Mouse (Mus musculus) kidney, postnatal 14 days (tissue): ENCODE results near the gene Pkp4.

Source experiments
- DNase-seq: peaks from one replicate; pipeline ENCODE4 v3.0.0; 2022; ENCODE audit warnings: mixed read lengths

Pkp4 gene

GRCm38 (mm10) chr2:59226383-59226782, 65.7 kb downstream of the Pkp4 start:
- no peak for DNase-seq

GRCm38 (mm10) chr2:59227011-59227410, 66.4 kb downstream of the Pkp4 start:
- no peak for DNase-seq

GRCm38 (mm10) chr2:59227508-59228263, 67.0 kb downstream of the Pkp4 start:
- DNase-seq = no peak

GRCm38 (mm10) chr2:59229250-59229895, 68.7 kb downstream of the Pkp4 start:
- DNase-seq = no peak

- DNase-seq = peak; percentile 62
Observed at GRCm38 (mm10) chr2:59230656-59231055, 70.0 kb downstream of the Pkp4 start.

- no peak for DNase-seq
Observed at GRCm38 (mm10) chr2:59231514-59231913, 70.9 kb downstream of the Pkp4 start.

GRCm38 (mm10) chr2:59233294-59233923, 72.8 kb downstream of the Pkp4 start:
- no peak for DNase-seq

GRCm38 (mm10) chr2:59233936-59234335, 73.3 kb downstream of the Pkp4 start:
- no peak for DNase-seq

- no peak for DNase-seq
Observed at GRCm38 (mm10) chr2:59234537-59234936, 73.9 kb downstream of the Pkp4 start.

GRCm38 (mm10) chr2:59239841-59240395, 79.3 kb downstream of the Pkp4 start:
- DNase-seq = peak; percentile 34

- no peak for DNase-seq
Observed at GRCm38 (mm10) chr2:59242117-59242516, 81.5 kb downstream of the Pkp4 start.

GRCm38 (mm10) chr2:59244273-59245097, 83.8 kb downstream of the Pkp4 start:
- no peak for DNase-seq

GRCm38 (mm10) chr2:59245098-59245388, 84.4 kb downstream of the Pkp4 start:
- no peak for DNase-seq

- no peak for DNase-seq
Observed at GRCm38 (mm10) chr2:59248806-59249205, 88.2 kb downstream of the Pkp4 start.

- no peak for DNase-seq
Observed at GRCm38 (mm10) chr2:59252818-59253217, 92.2 kb downstream of the Pkp4 start.

- DNase-seq = peak; percentile 12
Observed at GRCm38 (mm10) chr2:59253435-59253834, 92.8 kb downstream of the Pkp4 start.

GRCm38 (mm10) chr2:59258821-59259231, 98.2 kb downstream of the Pkp4 start:
- no peak for DNase-seq

- DNase-seq = no peak
Observed at GRCm38 (mm10) chr2:59259346-59259745, 98.7 kb downstream of the Pkp4 start.

GRCm38 (mm10) chr2:59261203-59261602, 100.6 kb downstream of the Pkp4 start:
- DNase-seq = no peak

GRCm38 (mm10) chr2:59266428-59266827, 105.8 kb downstream of the Pkp4 start:
- no peak for DNase-seq

GRCm38 (mm10) chr2:59271835-59272234, 111.2 kb downstream of the Pkp4 start:
- no peak for DNase-seq

GRCm38 (mm10) chr2:59272713-59273112, 112.1 kb downstream of the Pkp4 start:
- DNase-seq = no peak
